Mouse (Mus musculus) B cell, adult 67 days (primary cell): ENCODE results near the gene Slc35f2. TPM values are rescaled to one million over a fixed set of nuclear protein-coding genes. Genes with fewer than 3 reads are reported as not detected.

ENCODE experiments used
- total RNA-seq, 2 experiments: library from RNA; stranded (reverse); gene quantifications; 4 replicates each; pipeline ENCODE4 v1.2.4; 2023

The Slc35f2 gene
- 1 to 10 TPM; 2.8 to 3.4 TPM for total RNA-seq

DNA sequence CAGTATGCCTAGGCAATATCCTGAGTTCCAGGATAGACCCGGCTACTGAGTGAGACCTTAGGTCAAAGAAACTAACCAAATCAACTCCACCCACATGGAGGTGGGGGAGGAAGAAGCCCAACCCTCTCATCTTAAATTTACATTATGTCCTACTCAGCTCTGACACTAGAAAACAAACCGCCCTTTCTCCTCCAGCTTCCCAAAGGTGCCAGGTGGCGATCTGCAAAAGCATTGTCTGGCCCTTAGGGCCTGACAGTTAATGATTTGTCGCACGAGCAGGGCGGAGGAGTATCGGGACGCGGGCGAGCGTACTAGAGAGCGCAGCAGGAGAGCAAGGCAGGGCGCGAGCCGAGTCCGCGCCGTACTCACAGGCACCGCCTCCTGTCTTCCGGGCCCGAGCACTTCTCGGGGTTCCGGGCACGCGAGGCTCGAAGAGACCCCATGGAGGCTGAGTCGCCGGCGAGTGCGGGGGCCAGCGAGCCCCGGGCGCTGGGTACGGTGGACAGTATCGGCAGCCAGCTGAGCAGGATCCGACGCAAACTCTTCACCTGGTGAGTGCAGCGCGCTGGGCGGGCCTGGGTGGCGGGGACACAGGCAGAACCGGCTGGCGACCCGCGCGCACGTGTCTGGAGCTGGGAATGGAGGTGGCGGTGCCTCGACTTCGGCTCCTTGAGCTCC lies at the start of gene Slc35f2:
Gene Slc35f2, plus strand, starts transcription at position 195 of the 678 bp plus-strand sequence.

DNA sequence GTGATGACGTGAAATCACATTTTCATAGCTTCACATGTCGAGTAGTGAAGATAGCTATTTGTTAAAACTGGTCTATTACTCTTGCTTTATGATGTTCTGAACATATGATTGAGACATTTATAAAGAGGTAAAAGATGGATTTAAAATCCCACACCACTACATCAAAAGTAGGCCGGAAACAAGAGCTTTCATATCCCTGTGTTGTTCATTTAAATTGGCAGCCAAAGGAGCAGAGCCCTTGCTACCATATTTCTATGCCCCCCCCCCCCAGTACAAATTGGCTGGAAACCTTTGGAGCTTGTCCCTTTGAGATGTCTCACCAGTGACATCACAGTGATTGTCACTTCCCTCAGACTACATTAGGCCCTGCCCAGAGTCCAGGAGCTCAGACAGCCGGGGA lies 78.5 kb downstream of the Slc35f2 start, which contains the start of gene Sln:
Gene Sln, plus strand, starts transcription at position 301 of the 400 bp plus-strand sequence.

Other genes with a start within 250 kb of the Slc35f2 start
- gene Atm, start 234.8 kb upstream of the Slc35f2 start, total RNA-seq = 10 to 100 TPM; 60.1 to 67.8 TPM
- gene Npat, start 234.5 kb upstream of the Slc35f2 start, total RNA-seq = 10 to 100 TPM; 19.5 to 20.6 TPM
- 10 to 100 TPM; 24.1 to 26.6 TPM for gene Acat1, start 161.2 kb upstream of the Slc35f2 start, total RNA-seq
- 10 to 100 TPM; 36.0 to 39.9 TPM for gene Cul5, start 101.5 kb upstream of the Slc35f2 start, total RNA-seq
- gene Rab39, start 65.3 kb upstream of the Slc35f2 start, total RNA-seq = 1 to 10 TPM; 6.4 to 7.9 TPM
- gene Sln, start 78.6 kb downstream of the Slc35f2 start, total RNA-seq = not detected
- gene Elmod1, start 203.8 kb downstream of the Slc35f2 start, total RNA-seq = not detected